Mouse (Mus musculus): ENCODE results near the gene Olfr750.
A peak's percentile ranks its signal among the peaks of the same experiment; 100 is the strongest.
"Not testable (repeated sequence)": the region's sequence is repeated elsewhere in the genome, so short reads cannot be mapped to it uniquely, and the experiment has no call there.

The Olfr750 gene

GRCm38 (mm10) chr14:51074335-51074734, at the start of gene Olfr750:
TSS of gene Olfr750 (minus strand) at chr14:51074435.
- no peak for DNase-seq (ENCODE audit: extremely low read depth, insufficient read length, low spot score)

- DNase-seq (ENCODE audit: extremely low read depth, insufficient read length, low spot score): no peak
These were observed 39.8 kb upstream of the Olfr750 start, which contains the start of gene Eddm3b for GRCm38 (mm10) chr14:51113916-51114560. TSS of gene Eddm3b (plus strand) at chr14:51114426.

- no peak for DNase-seq (ENCODE audit: extremely low read depth, insufficient read length, low spot score)
These were observed 39.2 kb upstream of the Olfr750 start for GRCm38 (mm10) chr14:51113476-51113875.

GRCm38 (mm10) chr14:51111966-51112365, 37.7 kb upstream of the Olfr750 start:
- DNase-seq (ENCODE audit: extremely low read depth, insufficient read length, low spot score): no peak

GRCm38 (mm10) chr14:51106449-51106967, 32.3 kb upstream of the Olfr750 start:
- DNase-seq (ENCODE audit: extremely low read depth, insufficient read length, low spot score): no peak

GRCm38 (mm10) chr14:51104366-51104765, 30.1 kb upstream of the Olfr750 start:
- DNase-seq (ENCODE audit: extremely low read depth, insufficient read length, low spot score): no peak

GRCm38 (mm10) chr14:51103217-51103616, 29.0 kb upstream of the Olfr750 start:
- DNase-seq (ENCODE audit: extremely low read depth, insufficient read length, low spot score): no peak

- DNase-seq (ENCODE audit: extremely low read depth, insufficient read length, low spot score): no peak
These were observed 27.0 kb upstream of the Olfr750 start for GRCm38 (mm10) chr14:51101284-51101683.

GRCm38 (mm10) chr14:51098921-51099320, 24.7 kb upstream of the Olfr750 start:
- no peak for DNase-seq (ENCODE audit: extremely low read depth, insufficient read length, low spot score)

GRCm38 (mm10) chr14:51098300-51098699, 24.1 kb upstream of the Olfr750 start:
- not testable (repeated sequence) for DNase-seq (ENCODE audit: extremely low read depth, insufficient read length, low spot score)

GRCm38 (mm10) chr14:51095736-51096524, 21.7 kb upstream of the Olfr750 start:
- DNase-seq (ENCODE audit: extremely low read depth, insufficient read length, low spot score): no peak

- no peak for DNase-seq (ENCODE audit: extremely low read depth, insufficient read length, low spot score)
These were observed 20.7 kb upstream of the Olfr750 start for GRCm38 (mm10) chr14:51094921-51095320.

GRCm38 (mm10) chr14:51094096-51094875, 20.1 kb upstream of the Olfr750 start:
- DNase-seq (ENCODE audit: extremely low read depth, insufficient read length, low spot score): peak; percentile 38

GRCm38 (mm10) chr14:51093496-51093895, 19.3 kb upstream of the Olfr750 start:
- no peak for DNase-seq (ENCODE audit: extremely low read depth, insufficient read length, low spot score)

GRCm38 (mm10) chr14:51092073-51092620, 17.9 kb upstream of the Olfr750 start:
- no peak for DNase-seq (ENCODE audit: extremely low read depth, insufficient read length, low spot score)

- DNase-seq (ENCODE audit: extremely low read depth, insufficient read length, low spot score): no peak
These were observed 17.0 kb upstream of the Olfr750 start, which contains the start of the genes Rnase4 and Ang for GRCm38 (mm10) chr14:51090921-51091900. TSS of gene Rnase4 (plus strand) at chr14:51091077. TSS of gene Ang (plus strand) at chr14:51091150.

- DNase-seq (ENCODE audit: extremely low read depth, insufficient read length, low spot score): peak; percentile 69
These were observed 16.0 kb upstream of the Olfr750 start for GRCm38 (mm10) chr14:51090077-51090781.

GRCm38 (mm10) chr14:51089674-51090076, 15.4 kb upstream of the Olfr750 start:
- no peak for DNase-seq (ENCODE audit: extremely low read depth, insufficient read length, low spot score)
